Mouse (Mus musculus): Measurements from ENCODE around the gene Pik3c2a.

- TF ChIP-seq TCF12 (IDR thresholded peaks at IDR 0.05; ENCODE audit: low read depth, low read length) (no peak), RCOR1 (conservative IDR thresholded peaks at IDR 0.05; ENCODE audit: low read depth, low read length) (no peak), POLR2A (IDR thresholded peaks at IDR 0.05; ENCODE audit: low read depth, low read length) (no peak), ZKSCAN1 (IDR thresholded peaks at IDR 0.05; ENCODE audit: borderline replicate concordance, low read depth, low read length) (no peak), CTCF (conservative IDR thresholded peaks at IDR 0.05 in 1 of 2, IDR thresholded peaks at IDR 0.05 in 1 of 2; ENCODE audit: low read depth in 2 of 2, low read length in 2 of 2) (no peak), EP300 (IDR thresholded peaks at IDR 0.05; ENCODE audit: low read length) (no peak), SIN3A (IDR thresholded peaks at IDR 0.05; ENCODE audit: low read length) (no peak), SMC3 (IDR thresholded peaks at IDR 0.05; ENCODE audit: low read depth, low read length) (no peak), BHLHE40 (IDR thresholded peaks at IDR 0.05; ENCODE audit: low read depth, low read length) (no peak)
Observed at GRCm38 (mm10) chr7:116425771-116426170, 17.5 kb downstream of the Pik3c2a start.

Data from CH12.LX (cell line).